Mouse (Mus musculus) ES-Bruce4 (cell line): ENCODE data around the gene Ston1. TPM values are rescaled to one million over a fixed set of nuclear protein-coding genes. Genes with fewer than 3 reads are reported as not detected.

Experiments
- H3K27ac ChIP-seq: 2 replicates; pipeline ENCODE4 v1.5.1; 2012; ENCODE audit warnings: low read length, inconsistent platforms; ENCODE audit not compliant: insufficient read depth
- H3K27me3 ChIP-seq: 2 replicates; pipeline ENCODE4 v1.6.1; 2012; ENCODE audit warnings: mild to moderate bottlenecking, low read length, inconsistent platforms; ENCODE audit not compliant: control insufficient read depth, poor library complexity, insufficient read depth, severe bottlenecking
- H3K36me3 ChIP-seq: 2 replicates; pipeline ENCODE4 v1.6.1; 2012; ENCODE audit warnings: inconsistent platforms, mild to moderate bottlenecking, low read length, moderate library complexity; ENCODE audit not compliant: control insufficient read depth, poor library complexity, insufficient read depth, severe bottlenecking
- H3K4me1 ChIP-seq: one replicate; pipeline ENCODE4 v1.8.1; 2011; ENCODE audit warnings: low read length; ENCODE audit not compliant: control insufficient read depth, insufficient read depth
- H3K4me3 ChIP-seq: 2 replicates; pipeline ENCODE4 v1.5.1; 2011; ENCODE audit warnings: low read depth, mild to moderate bottlenecking, low read length
- H3K9ac ChIP-seq: 2 replicates; pipeline ENCODE4 v1.6.1; 2012; ENCODE audit warnings: low read depth, mild to moderate bottlenecking, inconsistent platforms; ENCODE audit not compliant: poor library complexity, severe bottlenecking
- H3K9me3 ChIP-seq: replicated peaks from 2 replicates; pipeline ENCODE4 v1.6.1; 2012; ENCODE audit warnings: mild to moderate bottlenecking, low read length, inconsistent platforms; ENCODE audit not compliant: control insufficient read depth, poor library complexity, insufficient read depth, severe bottlenecking
- CTCF ChIP-seq: IDR thresholded peaks from one replicate; pipeline ENCODE4 v1.8.1; 2011; ENCODE audit warnings: low read depth, low read length
- EP300 ChIP-seq: IDR thresholded peaks from 2 replicates; pipeline ENCODE4 v1.6.1; 2011; ENCODE audit warnings: low read depth, low read length; ENCODE audit not compliant: insufficient read depth
- POLR2A ChIP-seq: IDR thresholded peaks from one replicate; pipeline ENCODE4 v1.8.1; 2011; ENCODE audit warnings: low read length; ENCODE audit not compliant: insufficient read depth
- polyA plus RNA-seq: library from polyadenylated mRNA; stranded (reverse); fragments of >200 nt; gene quantifications from 2 replicates; pipeline ENCODE4 v1.2.4, GENCODE M21; 2011; ENCODE audit warnings: low read depth; ENCODE audit not compliant: missing spikeins, insufficient read depth, insufficient read length

The Ston1 gene
- polyA plus RNA-seq, 1 experiment = 30.3 TPM

GRCm38 (mm10) chr17:88596068-88596467 is 1.4 kb upstream of the Ston1 start:
- H3K27me3 ChIP-seq = no peaks in the 10 kb centered on the region
- TF ChIP-seq POLR2A = no peak
- no peak for TF ChIP-seq CTCF
- TF ChIP-seq EP300 = no peak
- H3K4me3 ChIP-seq = no peak overlapping the region
- 0 out of 2 replicates have a peak overlapping the region, but pooled peaks have one; percentile 70 for H3K9ac ChIP-seq
- H3K27ac ChIP-seq = no peak overlapping the region
- no peaks in the 10 kb centered on the region for H3K36me3 ChIP-seq
- no peaks in the 10 kb centered on the region for H3K9me3 ChIP-seq
- H3K4me1 ChIP-seq = peaks cover 2% of the 10 kb centered on the region

GRCm38 (mm10) chr17:88596544-88597221 is 801 bp upstream of the Ston1 start:
- H3K27ac ChIP-seq = peak overlapping the region; percentile 84; the same call in 1 of the 2 replicates
- H3K27me3 ChIP-seq = no peaks in the 10 kb centered on the region
- TF ChIP-seq CTCF = peak; percentile 87
- no peak for TF ChIP-seq POLR2A
- no peaks in the 10 kb centered on the region for H3K9me3 ChIP-seq
- peak overlapping the region; percentile 70; the same call in 1 of the 2 replicates for H3K9ac ChIP-seq
- peaks cover 2% of the 10 kb centered on the region for H3K4me1 ChIP-seq
- no peaks in the 10 kb centered on the region for H3K36me3 ChIP-seq
- H3K4me3 ChIP-seq = peak overlapping the region; percentile 88

DNA sequence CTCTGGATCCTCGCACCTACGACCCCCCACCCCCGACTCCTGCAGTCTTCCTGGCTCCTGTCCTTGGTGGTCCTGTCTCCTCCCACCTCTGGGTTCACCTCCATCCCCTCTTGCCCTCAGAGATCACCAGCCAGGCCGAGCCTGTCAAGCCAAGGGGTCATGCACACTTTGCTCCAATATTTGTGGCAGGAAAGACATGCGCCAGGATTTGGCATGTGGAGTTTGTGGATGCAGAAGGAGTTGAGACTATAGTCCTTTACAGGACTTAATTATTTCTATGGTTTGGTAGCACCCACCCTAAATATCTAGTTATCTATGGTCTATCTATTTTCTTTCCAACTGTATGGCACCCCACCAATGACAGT is 554 bp downstream of the Ston1 start:
- no peaks in the 10 kb centered on the region for H3K36me3 ChIP-seq
- TF ChIP-seq EP300 (no peak), POLR2A (no peak), CTCF (no peak)
- H3K27me3 ChIP-seq = no peaks in the 10 kb centered on the region
- no peaks in the 10 kb centered on the region for H3K9me3 ChIP-seq
- no peak overlapping the region for H3K27ac ChIP-seq
- peaks cover 2% of the 10 kb centered on the region for H3K4me1 ChIP-seq
- peak overlapping the region; percentile 70 for H3K9ac ChIP-seq
- H3K4me3 ChIP-seq = peak overlapping the region; percentile 69

DNA sequence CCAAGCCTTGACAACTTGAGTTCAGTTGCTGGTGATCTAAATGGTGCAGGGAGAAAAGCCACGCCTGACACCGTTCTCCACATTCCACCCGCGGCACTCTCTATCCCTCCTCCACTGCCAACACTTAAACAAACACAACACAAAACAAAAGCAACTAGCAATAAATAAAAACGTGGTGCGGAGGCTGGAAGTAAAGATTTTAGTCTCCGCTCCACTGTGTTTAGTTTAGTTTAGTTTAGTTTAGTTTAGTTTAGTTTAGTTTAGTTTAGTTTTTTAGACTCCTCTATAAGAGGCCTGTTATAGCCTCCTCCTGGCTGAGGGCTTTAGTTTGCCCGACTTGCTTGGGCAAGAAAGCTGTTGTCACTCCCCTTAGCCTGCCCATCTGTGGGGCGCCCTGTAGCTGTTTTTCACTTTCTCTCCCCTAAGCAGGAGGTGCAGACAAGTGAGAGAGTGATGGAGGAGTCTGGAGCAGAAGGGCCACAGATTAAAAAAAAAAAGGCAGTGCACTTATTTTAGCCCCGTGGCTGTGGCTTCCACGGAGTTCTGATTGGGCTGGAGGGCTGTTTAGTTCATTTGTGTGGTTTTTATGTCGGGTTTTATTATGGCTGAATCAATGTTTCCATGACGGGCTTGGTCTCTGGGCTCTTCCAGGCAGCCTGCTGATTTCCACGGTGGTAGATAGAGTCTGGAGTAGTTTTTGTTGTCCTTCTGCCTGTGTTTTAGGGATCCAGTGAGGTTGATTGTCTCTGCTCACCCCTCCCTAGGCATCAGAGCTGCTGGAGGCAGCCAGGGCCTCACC is 1.3 kb downstream of the Ston1 start:
- Histone ChIP-seq H3K4me3 (no peak overlapping the region), H3K27ac (no peak overlapping the region), H3K9me3 (no peaks in the 10 kb centered on the region), H3K36me3 (no peaks in the 10 kb centered on the region), H3K4me1 (peaks cover 2% of the 10 kb centered on the region), H3K9ac (peak overlapping the region; percentile 27), H3K27me3 (no peaks in the 10 kb centered on the region)
- TF ChIP-seq EP300 (no peak), CTCF (no peak), POLR2A (no peak)

DNA sequence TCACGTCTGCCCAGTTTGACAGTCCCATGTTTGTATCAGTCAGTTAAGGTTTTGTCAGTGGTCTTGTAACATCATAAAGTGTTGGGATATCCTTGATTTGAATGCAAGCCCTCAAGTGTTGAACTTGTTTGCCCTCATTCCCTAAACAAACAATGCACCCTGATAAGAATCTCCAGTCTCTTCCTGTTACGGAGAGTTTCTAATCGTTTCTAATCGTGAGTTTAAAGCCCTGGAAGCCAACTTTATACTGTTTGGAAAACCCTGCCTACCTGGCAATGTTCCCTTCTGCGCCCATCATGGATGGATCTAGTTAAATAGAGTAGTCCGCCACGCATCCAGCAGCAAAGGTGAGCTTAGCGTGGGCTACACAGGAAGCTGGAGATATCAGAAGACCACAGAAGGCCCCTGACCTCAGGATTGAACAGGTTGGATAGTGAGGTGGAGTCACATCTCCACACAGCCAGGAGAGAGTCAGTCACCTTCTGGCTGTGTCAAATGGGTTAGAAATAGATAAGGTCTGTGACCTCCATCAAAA is 3.1 kb downstream of the Ston1 start:
- TF ChIP-seq CTCF (no peak), EP300 (no peak), POLR2A (no peak)

GRCm38 (mm10) chr17:88603943-88604342 is 6.5 kb downstream of the Ston1 start:
- Histone ChIP-seq H3K9ac (peak overlapping the region; percentile 18), H3K27me3 (no peaks in the 10 kb centered on the region), H3K4me1 (no peaks in the 10 kb centered on the region), H3K9me3 (no peaks in the 10 kb centered on the region), H3K36me3 (no peaks in the 10 kb centered on the region), H3K4me3 (peak overlapping the region; percentile 61), H3K27ac (no peak overlapping the region)
- no peak for TF ChIP-seq CTCF
- TF ChIP-seq POLR2A = no peak
- TF ChIP-seq EP300 = no peak

More for the DNA sequence above, 3.1 kb downstream of the Ston1 start:
- no peak overlapping the region for H3K4me3 ChIP-seq
- H3K9me3 ChIP-seq = no peaks in the 10 kb centered on the region
- H3K27me3 ChIP-seq = no peaks in the 10 kb centered on the region
- no peaks in the 10 kb centered on the region for H3K36me3 ChIP-seq
- no peak overlapping the region for H3K27ac ChIP-seq
- no peak overlapping the region for H3K9ac ChIP-seq
- H3K4me1 ChIP-seq = peaks cover 2% of the 10 kb centered on the region
